Mouse (Mus musculus): ENCODE results near the gene Tmem248. TPM values are rescaled to one million over a fixed set of nuclear protein-coding genes. Genes with fewer than 3 reads are reported as not detected.
A peak's percentile ranks its signal among the peaks of the same experiment; 100 is the strongest.

Tmem248 gene
- 10 to 100 TPM; 35.2 to 43.5 TPM for total RNA-seq (2021)

GRCm38 (mm10) chr5:130216781-130217180, at the start of gene Tmem248:
Gene Tmem248 (plus strand): TSS chr5:130217081.
- DNase-seq (ENCODE audit: extremely low spot score in 1 of 2, low spot score in 1 of 2) = no peak

GRCm38 (mm10) chr5:130169109-130169508, 47.8 kb upstream of the Tmem248 start:
- no peak for DNase-seq (ENCODE audit: extremely low spot score in 1 of 2, low spot score in 1 of 2)

- DNase-seq (ENCODE audit: extremely low spot score in 1 of 2, low spot score in 1 of 2) = no peak
Observed at GRCm38 (mm10) chr5:130170666-130171422, 46.0 kb upstream of the Tmem248 start.

GRCm38 (mm10) chr5:130171423-130171954, 45.4 kb upstream of the Tmem248 start, which contains the start of gene Rabgef1:
Gene Rabgef1 (plus strand): TSS chr5:130171798.
- DNase-seq (ENCODE audit: extremely low spot score in 1 of 2, low spot score in 1 of 2) = peak; percentile 86 to 93

- DNase-seq (ENCODE audit: extremely low spot score in 1 of 2, low spot score in 1 of 2) = peak in 1 of 2 experiments; percentile 6
Observed at GRCm38 (mm10) chr5:130171956-130172601, 44.8 kb upstream of the Tmem248 start.

- no peak for DNase-seq (ENCODE audit: extremely low spot score in 1 of 2, low spot score in 1 of 2)
Observed at GRCm38 (mm10) chr5:130173012-130173411, 43.9 kb upstream of the Tmem248 start.

- DNase-seq (ENCODE audit: extremely low spot score in 1 of 2, low spot score in 1 of 2) = no peak
Observed at GRCm38 (mm10) chr5:130177871-130178270, 39.0 kb upstream of the Tmem248 start.

- DNase-seq (ENCODE audit: extremely low spot score in 1 of 2, low spot score in 1 of 2) = no peak
Observed at GRCm38 (mm10) chr5:130180362-130180761, 36.5 kb upstream of the Tmem248 start.

- no peak for DNase-seq (ENCODE audit: extremely low spot score in 1 of 2, low spot score in 1 of 2)
Observed at GRCm38 (mm10) chr5:130181740-130182540, 34.9 kb upstream of the Tmem248 start.

- no peak for DNase-seq (ENCODE audit: extremely low spot score in 1 of 2, low spot score in 1 of 2)
Observed at GRCm38 (mm10) chr5:130182541-130182821, 34.4 kb upstream of the Tmem248 start.

GRCm38 (mm10) chr5:130184193-130184856, 32.6 kb upstream of the Tmem248 start:
- DNase-seq (ENCODE audit: extremely low spot score in 1 of 2, low spot score in 1 of 2) = no peak

- DNase-seq (ENCODE audit: extremely low spot score in 1 of 2, low spot score in 1 of 2) = no peak
Observed at GRCm38 (mm10) chr5:130185312-130185711, 31.6 kb upstream of the Tmem248 start.

GRCm38 (mm10) chr5:130187383-130187782, 29.5 kb upstream of the Tmem248 start:
- DNase-seq (ENCODE audit: extremely low spot score in 1 of 2, low spot score in 1 of 2) = peak in 1 of 2 experiments; percentile 23

- no peak for DNase-seq (ENCODE audit: extremely low spot score in 1 of 2, low spot score in 1 of 2)
Observed at GRCm38 (mm10) chr5:130190909-130191308, 26.0 kb upstream of the Tmem248 start.

GRCm38 (mm10) chr5:130191865-130192264, 25.0 kb upstream of the Tmem248 start:
- DNase-seq (ENCODE audit: extremely low spot score in 1 of 2, low spot score in 1 of 2) = no peak

- no peak for DNase-seq (ENCODE audit: extremely low spot score in 1 of 2, low spot score in 1 of 2)
Observed at GRCm38 (mm10) chr5:130192356-130192944, 24.4 kb upstream of the Tmem248 start.

GRCm38 (mm10) chr5:130193760-130194159, 23.1 kb upstream of the Tmem248 start:
- no peak for DNase-seq (ENCODE audit: extremely low spot score in 1 of 2, low spot score in 1 of 2)

- DNase-seq (ENCODE audit: extremely low spot score in 1 of 2, low spot score in 1 of 2) = no peak
Observed at GRCm38 (mm10) chr5:130196307-130196706, 20.6 kb upstream of the Tmem248 start.

- DNase-seq (ENCODE audit: extremely low spot score in 1 of 2, low spot score in 1 of 2) = no peak
Observed at GRCm38 (mm10) chr5:130197454-130197853, 19.4 kb upstream of the Tmem248 start.

- no peak for DNase-seq (ENCODE audit: extremely low spot score in 1 of 2, low spot score in 1 of 2)
Observed at GRCm38 (mm10) chr5:130197981-130198380, 18.9 kb upstream of the Tmem248 start.

Data from layer of hippocampus, postnatal 25 days (tissue).